Mouse (Mus musculus) stomach, postnatal 0 days (tissue): Measurements from ENCODE around the gene Hist1h2bj.

Source experiments
- CTCF ChIP-seq: IDR thresholded peaks from 2 replicates; pipeline ENCODE4 v1.5.1; 2016; ENCODE audit warnings: antibody characterized with exemption, low read depth, mild to moderate bottlenecking, moderate library complexity
- EP300 ChIP-seq: optimal IDR thresholded peaks from 2 replicates; pipeline ENCODE3; 2016; ENCODE audit warnings: antibody characterized with exemption

DNA sequence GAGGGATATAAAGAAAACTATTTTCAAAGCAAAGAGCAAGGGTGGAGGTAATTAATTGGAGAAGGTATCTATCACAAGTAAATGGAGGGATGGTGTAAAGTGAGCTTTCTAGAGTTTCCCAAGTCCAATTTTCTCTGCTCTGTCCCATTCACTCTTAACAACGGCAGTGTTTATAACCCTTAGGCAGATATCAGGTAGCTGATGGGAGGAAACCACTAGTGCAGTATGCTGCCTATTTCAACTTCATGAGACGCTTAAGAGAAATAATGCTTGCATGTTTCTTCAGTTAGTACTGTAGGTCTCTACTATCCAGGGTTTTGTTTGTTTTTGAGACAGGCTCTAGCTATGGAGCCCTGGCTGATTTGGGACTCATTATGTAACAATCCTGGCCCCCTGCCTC, 5.6 kb upstream of the Hist1h2bj start:
- TF ChIP-seq CTCF: no peak
- TF ChIP-seq EP300: no peak
